Mouse (Mus musculus) right cerebral cortex, adult 18-20 months (tissue): ENCODE measurements at regions not wholly inside any gene's neighbourhood (a gene's known extent, or its start where the extent isn't known, plus 50 kb on each side); places are given as distances from the start of the nearest gene placed in this dataset.

Source experiments
- DNase-seq: peaks from one replicate; pipeline ENCODE4 v3.0.0; 2022; ENCODE audit warnings: mixed read lengths

DNA sequence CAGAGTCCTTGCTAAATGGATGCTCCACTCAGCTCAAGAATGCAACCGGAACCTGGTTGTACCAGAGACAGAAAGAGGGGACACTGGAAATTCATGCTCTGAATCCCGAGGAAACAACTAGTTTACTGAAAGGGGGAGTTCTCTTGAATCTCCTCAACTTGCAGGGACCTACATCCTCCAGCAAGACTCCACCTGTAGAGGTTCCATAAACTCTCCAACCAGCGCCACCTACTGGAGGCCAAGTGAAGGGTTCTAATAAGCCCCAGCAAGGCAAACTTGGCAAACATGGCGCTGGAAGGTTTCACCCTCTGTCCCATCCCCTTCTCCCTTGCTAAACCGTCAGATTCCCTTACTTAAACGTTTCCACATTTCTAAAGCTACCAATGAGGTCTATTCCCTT lies 433.0 kb upstream of the Castor2 start:
- peak; percentile 25 for DNase-seq

DNA sequence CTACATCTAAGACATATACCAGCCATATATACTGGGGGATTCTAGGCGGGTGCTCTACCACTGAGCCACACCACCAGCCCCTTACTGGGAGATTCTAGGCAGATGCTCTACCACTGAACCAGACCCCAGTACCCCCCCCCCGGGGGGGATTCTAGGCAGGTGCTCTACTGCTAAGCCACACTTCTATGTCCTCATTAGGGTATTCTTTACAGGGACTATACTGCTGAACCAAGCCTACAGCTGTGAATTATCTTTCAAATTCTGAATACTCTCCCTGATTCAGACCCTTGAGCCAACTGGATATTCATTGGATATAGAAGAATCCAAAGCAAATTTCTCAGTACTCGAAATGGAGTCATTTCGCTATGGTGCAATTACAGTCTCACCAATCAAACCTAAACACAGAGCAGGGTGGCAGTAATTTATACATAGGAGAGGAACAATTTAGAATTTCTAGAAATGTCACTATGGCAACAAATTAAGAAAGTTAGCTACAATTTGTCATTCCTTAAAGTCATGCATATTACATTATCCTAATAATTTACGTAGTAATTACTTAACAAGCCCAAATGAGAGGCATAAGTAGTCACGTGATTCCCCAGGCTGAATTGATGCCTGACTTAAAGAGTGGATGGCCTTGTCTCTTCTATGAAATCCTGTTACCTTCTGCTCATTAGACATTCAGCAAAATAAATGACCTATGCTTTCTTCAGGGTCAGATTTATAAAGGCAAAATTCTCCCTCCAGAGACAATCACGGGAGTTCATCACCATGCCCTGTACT lies 436.8 kb upstream of the Castor2 start:
- no peak for DNase-seq

DNA sequence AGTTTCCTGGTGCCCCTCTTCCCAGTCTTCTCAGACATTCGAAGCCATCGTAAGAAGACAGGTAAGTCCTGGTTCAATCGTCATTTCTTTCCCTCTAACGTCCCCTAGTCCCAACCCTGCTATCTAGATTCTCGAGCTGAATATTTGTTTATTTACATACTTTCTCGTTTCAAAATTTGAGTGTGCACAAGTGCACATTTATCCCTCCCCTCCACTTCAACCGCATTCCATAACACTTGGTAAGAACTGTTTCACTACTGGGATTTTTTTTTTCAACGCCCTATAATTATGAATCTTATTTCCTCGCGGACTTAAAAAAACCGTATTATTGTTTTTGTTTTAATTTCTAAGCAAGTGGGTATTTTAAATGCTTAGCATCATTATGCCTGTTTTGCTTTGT lies 439.2 kb upstream of the Castor2 start:
- no peak for DNase-seq

DNA sequence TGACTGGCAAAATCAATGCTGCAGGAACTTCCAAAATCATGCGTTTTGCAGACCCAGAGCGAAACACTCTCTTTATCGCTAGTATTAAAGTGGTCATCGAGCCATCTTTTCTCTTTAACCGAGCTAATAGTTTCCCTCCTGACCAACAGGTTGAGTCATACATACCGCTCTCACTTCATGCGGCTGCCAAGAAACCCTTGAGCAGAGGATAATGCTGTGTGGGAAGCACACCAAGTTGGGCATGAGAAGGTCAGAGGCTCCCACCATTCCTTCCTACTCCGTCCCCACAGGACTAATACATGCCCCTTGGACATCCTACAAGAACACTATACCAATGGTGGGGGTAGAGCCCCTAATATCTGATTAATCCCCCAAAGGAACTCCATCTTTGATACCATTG lies 442.7 kb upstream of the Castor2 start:
- DNase-seq = no peak

DNA sequence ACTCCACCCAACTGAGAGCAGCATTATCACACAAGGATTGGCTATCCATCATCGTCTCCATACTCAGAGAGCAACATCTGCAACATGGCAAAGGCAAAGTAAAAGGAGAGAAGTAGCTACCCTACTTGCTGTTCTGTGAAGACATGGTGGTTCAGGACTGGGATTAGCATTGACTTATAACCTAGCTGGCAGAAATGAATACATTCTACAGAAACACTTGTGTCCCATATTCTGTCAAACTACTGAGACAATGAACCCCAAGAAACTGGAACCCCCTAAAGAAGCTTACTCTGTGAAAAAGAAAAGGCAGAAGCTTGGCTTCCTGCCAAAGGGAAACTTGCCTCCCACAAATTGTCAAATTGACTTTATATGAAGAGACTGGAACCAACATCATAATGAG lies 446.1 kb upstream of the Castor2 start:
- no peak for DNase-seq

DNA sequence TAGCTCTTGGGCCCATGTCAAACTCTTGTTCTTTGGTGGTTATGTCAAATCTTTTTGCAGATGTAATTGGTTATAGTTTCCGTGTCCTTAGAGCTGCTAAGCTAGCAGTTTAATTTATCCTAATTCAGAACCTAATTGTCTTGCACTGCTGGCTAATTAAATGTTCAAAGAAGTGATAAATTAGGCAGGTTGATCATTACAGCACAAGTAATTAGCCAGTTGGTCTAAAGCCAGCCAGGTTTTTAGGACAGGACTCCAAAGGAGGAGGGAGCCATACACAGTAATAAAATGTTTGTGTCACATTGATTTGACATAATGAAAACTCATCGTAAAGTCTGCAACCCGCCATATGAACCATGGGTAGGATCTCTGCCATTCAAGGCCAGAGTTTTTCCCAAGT lies 449.3 kb upstream of the Castor2 start:
- no peak for DNase-seq

DNA sequence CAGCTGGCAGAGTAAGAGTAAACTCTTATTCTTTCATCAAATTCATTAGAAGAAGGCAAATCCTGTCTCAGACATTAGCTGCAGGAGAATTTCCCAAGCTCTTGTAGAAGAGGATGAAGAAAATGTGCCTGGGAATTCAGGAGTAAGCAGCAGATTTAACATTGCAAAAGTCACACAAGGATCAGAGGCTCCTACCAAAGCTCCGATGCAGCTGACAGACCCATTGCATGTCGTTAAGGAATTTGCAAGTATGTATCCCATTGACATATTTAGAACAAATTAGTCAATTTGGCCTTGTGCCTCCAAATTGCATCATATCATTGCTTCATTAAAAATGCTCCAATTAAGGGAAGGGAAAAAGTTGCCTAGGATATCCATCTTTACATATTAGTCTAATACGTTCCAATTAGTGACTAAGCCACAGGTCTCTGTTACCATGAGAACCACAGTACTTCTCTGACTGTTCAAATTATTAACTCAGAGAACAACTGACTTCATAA lies 453.8 kb upstream of the Castor2 start:
- DNase-seq = no peak

DNA sequence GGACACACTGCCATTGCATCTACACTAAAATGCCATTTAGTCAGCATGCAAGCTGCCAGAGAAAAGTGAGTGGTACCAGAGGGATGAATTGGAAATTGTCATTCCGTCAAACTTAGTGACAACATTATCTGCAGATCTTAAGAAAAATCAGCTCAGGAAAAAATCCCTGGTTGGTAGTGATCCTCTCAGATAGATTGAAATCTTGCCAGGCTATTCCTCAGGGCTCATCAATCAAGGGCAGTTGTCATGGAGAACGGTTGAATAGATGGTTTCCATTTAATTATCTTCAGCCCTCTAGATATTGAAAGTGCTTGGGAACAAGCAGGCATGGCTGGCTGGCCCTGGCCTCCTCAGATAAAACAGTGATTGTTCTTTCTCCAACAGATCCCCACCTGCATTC lies 456.2 kb upstream of the Castor2 start:
- no peak for DNase-seq

DNA sequence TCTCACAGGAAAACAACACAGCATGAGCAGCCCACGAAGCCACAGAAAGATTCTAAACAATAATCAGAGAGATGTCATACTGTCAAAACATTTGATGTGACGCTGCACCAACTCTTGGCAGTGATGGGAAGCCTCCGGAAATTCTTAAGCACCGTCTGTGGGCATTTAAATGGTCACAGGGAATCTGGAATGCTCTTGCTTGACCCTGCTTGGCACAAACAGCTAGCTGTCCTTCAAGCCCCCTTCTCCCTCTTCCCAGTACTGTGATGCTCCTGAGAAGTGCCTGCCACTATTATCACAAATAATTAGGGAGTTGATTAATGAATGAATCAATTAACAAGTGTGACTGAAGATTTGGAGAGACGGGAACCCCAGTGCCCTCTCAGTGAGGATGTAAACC lies 465.0 kb upstream of the Castor2 start:
- DNase-seq = no peak

DNA sequence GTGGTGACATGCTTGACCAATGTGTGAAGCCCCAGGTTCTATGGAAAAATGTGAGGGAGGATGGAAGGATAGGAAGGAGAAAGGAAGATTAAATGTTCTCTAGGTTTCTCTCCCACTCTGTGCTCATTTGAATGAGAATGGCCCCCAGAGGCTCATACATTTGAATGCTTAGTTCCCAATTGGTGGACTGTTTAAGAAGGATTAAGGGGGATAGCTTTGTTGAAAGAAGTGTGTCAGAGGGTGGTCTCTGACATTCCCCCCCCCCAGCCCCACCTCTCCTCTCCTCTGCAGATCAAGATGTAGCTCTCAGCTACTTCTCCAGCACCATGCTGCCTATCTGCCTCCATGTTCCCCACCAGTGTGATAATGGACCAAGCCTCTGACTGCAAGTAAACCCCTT lies 467.7 kb upstream of the Castor2 start:
- DNase-seq = no peak

DNA sequence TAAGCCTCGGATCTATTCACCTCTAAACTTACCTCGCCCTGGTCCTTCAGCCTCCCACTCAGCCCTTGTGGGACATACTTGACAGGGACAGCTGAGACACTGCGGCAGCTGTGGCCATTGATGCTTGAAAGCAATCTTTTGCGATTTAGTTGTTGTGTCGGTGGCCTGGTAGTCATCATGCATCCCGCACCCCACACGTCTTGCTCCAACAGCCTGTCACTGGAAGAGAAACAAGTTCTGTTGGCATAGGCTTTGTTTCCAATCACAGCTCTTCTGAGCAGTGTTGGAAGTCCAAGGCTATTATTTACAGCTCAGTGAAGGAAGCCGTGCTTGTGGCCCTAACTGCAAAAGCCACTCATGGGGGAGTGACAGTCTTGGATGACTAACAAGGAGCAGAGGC lies 480.2 kb upstream of the Castor2 start:
- no peak for DNase-seq

DNA sequence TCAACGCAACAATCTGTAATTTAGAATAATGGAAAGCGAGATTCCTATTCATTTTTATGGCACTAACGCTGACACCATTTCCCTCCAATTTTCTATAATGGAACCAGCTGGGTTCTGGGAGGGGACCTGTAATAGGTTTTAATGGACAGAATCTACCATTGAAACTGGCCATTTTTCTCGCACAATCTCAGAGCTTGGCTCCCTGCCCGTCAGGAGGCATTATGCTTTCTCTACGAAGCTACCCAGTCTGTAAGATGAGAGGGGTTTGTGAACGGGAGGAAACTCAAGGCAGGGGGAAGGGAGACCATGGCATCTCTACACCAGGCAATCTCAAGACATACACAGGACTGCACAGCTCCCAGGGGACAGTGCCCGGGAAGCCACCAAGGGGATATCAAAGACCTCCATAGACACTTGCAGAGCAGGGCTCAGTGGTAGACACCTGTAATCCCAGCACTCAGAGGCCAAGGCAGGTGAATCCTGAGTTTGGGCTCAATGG lies 498.2 kb upstream of the Castor2 start:
- DNase-seq = no peak

DNA sequence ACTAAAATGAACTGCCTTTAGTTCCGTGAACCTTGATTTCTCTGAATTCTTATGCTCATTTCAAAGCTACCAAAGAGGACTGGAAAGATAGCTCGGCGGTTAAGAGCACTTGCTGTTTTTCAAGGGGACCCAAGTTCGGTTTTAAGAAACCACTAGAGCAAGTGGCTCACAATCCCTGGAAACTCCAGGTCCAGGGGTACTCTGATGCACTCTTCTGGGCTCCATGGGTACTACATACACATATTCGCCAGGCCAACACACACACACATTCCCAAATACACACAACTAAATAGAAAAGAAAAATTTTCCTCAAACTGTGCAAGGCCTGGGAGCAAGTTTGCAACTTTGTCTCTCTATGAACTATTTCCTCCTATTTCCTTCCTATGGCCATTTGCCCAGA lies 498.9 kb upstream of the Castor2 start:
- DNase-seq = no peak

DNA sequence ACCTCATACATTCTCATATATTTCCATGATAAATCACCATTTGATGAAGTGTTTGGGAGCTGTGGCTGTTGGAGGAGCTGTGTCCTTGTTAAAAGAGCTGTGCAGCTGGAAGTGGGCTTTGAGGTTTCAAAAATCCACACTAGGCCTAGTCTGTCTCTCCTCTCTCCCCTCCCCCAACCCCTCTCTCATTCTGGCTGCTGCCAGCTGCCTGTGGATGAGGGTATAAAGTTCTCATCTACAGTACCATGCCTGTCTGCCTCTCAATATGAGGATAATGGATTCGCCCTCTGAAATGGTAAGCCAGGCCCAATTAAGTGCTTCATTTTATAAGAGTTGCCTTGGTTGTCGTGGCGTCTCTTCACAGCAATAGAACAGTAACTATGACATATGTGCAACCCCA lies 501.4 kb upstream of the Castor2 start:
- DNase-seq = no peak

DNA sequence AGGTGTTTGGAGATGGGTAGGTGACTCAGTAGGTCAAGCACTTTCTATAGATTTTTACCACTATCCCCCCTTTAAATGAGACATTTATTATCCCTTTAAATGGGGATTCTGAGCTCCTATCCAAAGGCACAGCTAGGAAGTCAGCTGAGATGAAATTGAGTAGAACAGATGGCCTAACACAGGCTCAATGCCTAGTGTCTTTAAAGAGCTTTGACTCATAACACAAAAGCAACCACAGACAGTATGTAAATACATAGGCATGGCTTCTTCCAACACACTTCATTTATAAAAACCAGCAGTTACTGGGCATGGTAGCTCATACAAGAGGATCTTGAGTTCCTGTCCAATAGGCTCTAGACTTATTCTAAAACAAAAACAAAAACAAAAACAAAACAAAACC lies 513.0 kb upstream of the Castor2 start:
- DNase-seq = no peak

DNA sequence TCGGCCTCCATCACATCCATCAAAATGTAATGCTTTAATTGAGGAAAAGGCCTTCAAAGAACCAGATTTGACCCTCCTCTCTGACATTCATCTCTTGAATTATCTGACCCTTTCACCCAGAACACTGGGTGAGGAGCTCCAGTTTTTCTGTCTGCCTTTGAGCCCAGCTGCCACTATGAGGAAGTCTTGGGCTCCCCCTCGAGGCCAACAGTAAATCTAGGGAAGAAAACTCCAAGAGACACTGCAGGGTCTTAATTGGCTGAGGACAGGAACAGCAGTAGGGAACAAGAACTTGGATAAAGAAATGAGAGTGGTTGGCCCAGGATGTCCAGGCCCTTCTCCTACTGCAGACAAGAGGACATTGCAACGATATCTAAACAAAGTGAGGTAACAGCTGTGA lies 514.3 kb upstream of the Castor2 start:
- DNase-seq = peak; percentile 68

DNA sequence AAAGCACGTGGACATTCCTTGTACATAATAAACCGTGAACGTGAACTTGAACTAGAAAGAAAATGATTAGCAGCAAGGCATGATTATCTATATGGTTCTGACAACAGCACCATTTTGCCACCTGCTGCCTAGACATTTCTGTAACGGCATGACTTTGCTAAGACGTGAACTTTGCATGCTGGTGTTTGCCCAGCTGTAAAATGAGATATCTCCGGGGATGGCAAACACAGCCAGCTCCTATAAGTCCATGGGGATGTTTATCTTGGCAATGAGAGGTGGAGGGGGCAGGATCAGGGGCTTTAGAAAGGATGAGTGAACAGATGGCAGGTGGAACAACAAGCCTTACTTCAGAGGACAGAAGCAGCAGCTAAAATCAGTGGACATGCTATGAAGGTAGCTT lies 522.9 kb upstream of the Castor2 start:
- no peak for DNase-seq

DNA sequence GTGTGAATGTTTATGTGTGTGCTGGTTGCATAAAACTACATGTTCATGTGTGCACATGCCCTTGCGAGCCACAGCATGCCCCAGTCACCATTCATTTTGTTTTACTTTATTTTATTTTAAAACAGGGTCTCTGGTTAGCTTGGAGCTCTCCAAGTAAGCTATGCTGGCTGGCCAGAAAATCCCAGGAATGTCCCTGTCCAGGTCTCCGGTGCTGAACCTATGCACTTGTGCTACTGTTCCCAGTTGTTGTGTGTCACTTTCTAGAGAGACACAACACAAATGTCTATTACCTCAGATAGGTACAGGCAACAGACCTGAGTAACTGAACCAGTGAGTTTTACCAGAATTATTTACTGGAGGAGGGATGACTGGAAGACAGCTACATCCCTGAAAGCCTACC lies 530.4 kb upstream of the Castor2 start:
- no peak for DNase-seq

DNA sequence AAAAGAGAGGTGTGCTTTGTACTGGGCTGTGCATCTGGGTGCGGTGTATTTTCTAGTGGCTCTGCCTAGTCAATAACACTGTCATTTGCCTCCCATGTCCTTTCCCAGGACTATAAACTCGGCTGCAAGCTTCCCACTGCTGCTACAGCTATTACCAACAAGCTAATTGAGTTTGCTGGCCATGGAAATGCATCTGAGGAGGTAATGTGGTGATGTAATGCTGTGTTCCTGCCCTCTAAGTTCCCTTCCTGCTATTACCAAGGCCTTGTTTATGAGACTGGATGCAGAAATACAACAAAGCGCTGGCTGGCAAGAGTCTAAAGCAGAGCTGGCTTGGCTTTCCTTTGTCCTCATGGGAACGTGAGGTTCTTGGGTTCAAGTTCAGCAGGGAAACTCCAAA lies 533.0 kb upstream of the Castor2 start:
- no peak for DNase-seq

DNA sequence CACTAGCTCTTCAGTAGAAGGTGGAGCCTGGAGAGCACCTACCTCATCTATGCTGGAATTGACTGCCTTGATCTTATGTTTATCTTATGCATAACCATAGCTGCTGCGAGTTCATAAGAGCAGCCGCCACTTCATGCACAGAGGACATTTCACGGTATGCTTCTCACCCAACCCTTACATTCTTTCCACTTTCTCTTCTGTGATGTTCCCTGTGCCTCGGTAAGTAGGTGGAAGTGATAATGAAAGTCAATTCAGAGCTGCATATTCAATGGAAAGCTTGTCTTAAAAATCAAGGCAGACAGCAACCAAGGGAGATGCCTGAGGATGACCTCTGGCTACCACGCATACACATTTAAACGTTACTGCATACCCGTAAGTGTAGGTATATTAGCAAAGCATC lies 548.9 kb upstream of the Castor2 start:
- no peak for DNase-seq

DNA sequence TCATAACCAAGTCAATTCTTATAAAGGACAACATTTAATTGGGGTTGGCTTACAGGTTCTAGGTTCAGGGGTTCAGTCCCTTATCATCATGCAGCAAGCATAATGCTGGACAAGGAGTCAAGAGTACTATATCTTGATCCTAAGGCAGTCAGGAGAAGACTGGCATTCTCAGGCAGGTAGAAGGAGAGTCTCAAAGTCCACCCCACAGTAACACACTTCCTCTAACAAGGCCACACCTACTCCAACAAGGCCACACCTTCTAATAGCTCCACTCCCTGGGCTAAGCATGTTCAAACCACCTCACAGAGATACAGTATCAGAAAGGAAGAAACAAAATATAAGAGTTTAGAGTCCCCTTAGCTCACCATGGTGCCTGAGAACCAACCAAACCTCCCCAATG lies 557.3 kb upstream of the Castor2 start:
- DNase-seq = no peak

DNA sequence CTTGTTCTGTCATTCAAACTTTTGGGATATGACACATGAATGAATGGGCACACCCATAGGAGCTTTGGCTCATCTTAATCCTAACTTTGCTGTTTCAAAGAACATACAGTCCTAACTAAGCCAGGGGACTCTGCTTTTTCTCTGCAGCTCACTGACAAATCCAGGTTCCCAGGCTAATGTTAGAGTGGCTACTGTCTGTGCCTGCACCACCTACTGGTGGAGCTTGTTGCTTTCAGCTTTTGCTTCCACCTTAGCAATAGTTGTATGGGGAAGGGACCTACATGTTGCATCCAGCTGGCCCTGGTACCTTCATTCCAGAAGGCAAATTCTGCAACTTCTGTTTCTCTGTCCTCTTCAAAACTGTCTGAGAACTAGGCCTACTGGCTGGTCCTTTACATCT lies 566.8 kb upstream of the Castor2 start:
- no peak for DNase-seq

DNA sequence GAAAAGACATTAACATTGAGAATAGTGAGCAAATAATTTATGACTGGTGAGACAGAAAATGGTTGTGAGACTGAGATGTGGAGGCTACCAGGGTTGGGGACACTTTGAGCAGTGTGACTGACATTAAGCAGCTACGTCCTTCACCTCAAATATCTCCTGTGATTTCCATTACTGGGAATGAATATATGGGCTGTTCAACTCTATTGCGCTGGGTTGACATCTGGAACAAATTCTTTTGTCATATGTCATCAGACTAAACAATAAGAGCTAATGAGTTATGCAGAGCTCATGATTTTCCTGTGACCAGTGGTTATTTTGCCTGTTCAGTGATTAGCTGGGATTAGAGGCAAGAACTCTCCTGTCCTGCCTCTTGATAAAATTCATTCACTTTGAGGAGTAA lies 593.9 kb upstream of the Castor2 start:
- DNase-seq = no peak

DNA sequence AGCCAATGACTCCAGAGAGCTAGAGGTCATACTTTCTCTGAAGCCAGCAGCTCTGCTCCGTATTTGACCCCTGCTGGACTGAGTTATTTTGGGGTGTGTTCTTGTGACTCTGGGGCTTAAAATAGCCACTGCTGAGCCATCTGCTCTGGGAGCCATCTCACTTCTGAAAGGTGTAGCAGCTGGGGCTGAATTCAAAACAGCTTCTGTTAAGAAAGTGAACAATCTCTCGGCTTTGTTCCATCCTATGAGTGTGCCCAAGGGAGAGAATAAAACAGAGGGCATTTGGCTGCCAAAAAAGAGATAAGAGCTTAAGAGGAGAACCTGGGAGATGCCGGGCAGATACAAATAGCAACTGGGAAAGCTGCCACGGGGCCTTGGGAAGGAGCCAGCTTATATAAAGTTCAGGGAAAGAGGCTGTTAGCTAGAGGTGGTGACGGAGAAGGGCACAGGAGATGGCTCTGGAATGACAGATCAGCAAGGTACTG lies 611.7 kb upstream of the Castor2 start:
- DNase-seq = peak; percentile 68
